Mouse (Mus musculus) ES-E14 (cell line): Measurements from ENCODE around the gene Itga11. TPM values are rescaled to one million over a fixed set of nuclear protein-coding genes. Genes with fewer than 3 reads are reported as not detected.
A peak's percentile ranks its signal among the peaks of the same experiment; 100 is the strongest.

Source experiments
- DNase-seq: peaks from one replicate; pipeline ENCODE4 v3.0.0-alpha.2; 2013; ENCODE audit warnings: low read depth, low spot score
- H3K27ac ChIP-seq: 2 replicates; pipeline ENCODE4 v1.5.1; 2012; ENCODE audit warnings: low read depth, mild to moderate bottlenecking, low read length, moderate library complexity, mixed read lengths; ENCODE audit not compliant: poor library complexity, insufficient read depth, severe bottlenecking
- H3K36me3 ChIP-seq: 2 replicates; pipeline ENCODE4 v1.6.1; 2012; ENCODE audit warnings: mild to moderate bottlenecking, low read length, moderate library complexity, mixed read lengths; ENCODE audit not compliant: control insufficient read depth, poor library complexity, insufficient read depth, severe bottlenecking
- H3K4me1 ChIP-seq, 2 experiments: fragments of 150-350 bp in 1 of 2; sonication (generic) in 1 of 2; 2 replicates each; pipeline ENCODE4 v1.6.1; 2012; ENCODE audit warnings: low read length in 2 of 2, mild to moderate bottlenecking in 1 of 2, mixed read lengths in 1 of 2; ENCODE audit not compliant: control insufficient read depth in 2 of 2, insufficient read depth in 2 of 2, poor library complexity in 1 of 2
- H3K4me3 ChIP-seq, 2 experiments: fragments of 150-350 bp in 1 of 2; sonication (generic) in 1 of 2; 2 replicates each; pipeline ENCODE4 v1.5.1; 2012; ENCODE audit warnings: low read length in 2 of 2, low read depth in 1 of 2, mild to moderate bottlenecking in 1 of 2, mixed read lengths in 1 of 2; ENCODE audit not compliant: insufficient read depth in 1 of 2, poor library complexity in 1 of 2, severe bottlenecking in 1 of 2
- H3K9ac ChIP-seq: 2 replicates; pipeline ENCODE4 v1.6.1; 2012; ENCODE audit warnings: low read depth, mild to moderate bottlenecking, low read length, mixed read lengths; ENCODE audit not compliant: poor library complexity, insufficient read depth, severe bottlenecking
- H3K9me3 ChIP-seq: fragments of 150-350 bp; sonication (generic); 2 replicates; pipeline ENCODE4 v1.6.1; 2012; ENCODE audit warnings: low read depth, mild to moderate bottlenecking, low read length; ENCODE audit not compliant: control insufficient read depth, insufficient read depth
- CHD2 ChIP-seq: IDR thresholded peaks from 2 replicates; pipeline ENCODE4 v1.6.1; 2014; ENCODE audit warnings: mild to moderate bottlenecking, low read depth, low read length, inconsistent platforms
- HCFC1 ChIP-seq: IDR thresholded peaks from 2 replicates; pipeline ENCODE4 v1.6.1; 2012; ENCODE audit warnings: low read length, inconsistent platforms, borderline replicate concordance; ENCODE audit not compliant: insufficient read depth
- MAFK ChIP-seq: IDR thresholded peaks from 2 replicates; pipeline ENCODE4 v1.6.1; 2014; ENCODE audit warnings: mild to moderate bottlenecking, low read depth, low read length, inconsistent platforms; ENCODE audit not compliant: insufficient read depth
- ZC3H11A ChIP-seq: IDR thresholded peaks from 2 replicates; pipeline ENCODE4 v1.6.1; 2012; ENCODE audit warnings: low read depth, mild to moderate bottlenecking, inconsistent platforms, low read length, borderline replicate concordance
- ZNF384 ChIP-seq: IDR thresholded peaks from 2 replicates; pipeline ENCODE4 v1.6.1; 2012; ENCODE audit warnings: low read depth, low read length, inconsistent platforms
- in situ Hi-C, 2 experiments: fragments of 600-800 bp; cut with MboI; formaldehyde crosslinking; loops; one replicate each; pipeline ENCODE4 v1.15.1; 2025; ENCODE audit warnings: low sequenced_read_pairs in 2 of 2, inconsistent platforms in 1 of 2; ENCODE audit not compliant: unreplicated experiment in 2 of 2
- total RNA-seq: library from RNA; depleted of rRNA; stranded (reverse); fragments of 300-350 nt; gene quantifications from 2 replicates; pipeline ENCODE4 v1.2.3, GENCODE M21; 2012

The Itga11 gene
- total RNA-seq, 1 experiment: 1.3 TPM

DNA sequence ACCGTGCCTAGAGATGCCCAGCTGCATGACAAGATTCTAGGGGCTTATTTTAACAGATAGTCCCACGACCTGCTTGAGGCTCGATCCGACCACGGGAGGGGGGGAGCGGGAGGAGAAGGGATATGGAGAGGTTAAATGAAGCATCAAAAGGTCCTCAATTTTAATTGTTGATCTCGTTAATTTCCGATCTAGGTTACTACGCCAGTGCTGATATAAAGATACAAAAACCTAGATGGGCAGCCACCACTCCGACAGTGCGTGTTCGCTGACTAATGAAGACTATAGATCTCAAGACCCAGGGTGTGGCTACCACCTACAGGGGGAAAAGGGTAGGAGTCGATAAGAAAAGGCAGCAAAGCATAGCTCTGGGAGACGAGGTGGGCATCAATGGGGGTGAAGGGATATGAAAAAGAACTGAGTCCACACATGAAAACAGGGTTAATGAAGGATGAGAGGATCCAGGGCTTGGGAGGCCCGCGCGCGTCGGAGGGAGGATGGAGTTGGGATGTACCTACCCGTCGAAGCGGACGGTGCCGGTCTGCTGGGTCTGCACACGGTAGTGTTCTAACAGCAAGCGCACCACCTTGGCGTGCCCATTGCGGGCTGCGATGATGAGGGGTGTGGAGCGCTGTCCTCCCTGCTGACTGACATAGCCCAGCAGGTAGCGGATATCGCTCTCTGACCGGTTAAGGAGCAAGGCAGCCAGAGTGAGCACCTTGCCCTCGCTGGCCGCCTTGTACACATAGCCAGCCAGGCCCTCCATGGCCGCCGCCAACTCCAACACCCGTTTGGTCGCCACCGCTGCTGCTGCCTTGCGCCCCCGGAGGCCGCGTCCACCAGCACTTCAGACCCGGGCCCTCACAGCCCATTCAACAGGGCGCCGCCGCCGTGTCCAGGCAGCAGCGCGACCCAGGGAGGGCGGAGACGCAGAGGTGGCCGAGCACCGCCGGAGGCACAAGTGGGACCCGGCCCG is 133.2 kb downstream of the Itga11 start:
- peaks cover 4% of the 10 kb centered on the region; the same call in 1 of the 2 replicates for H3K36me3 ChIP-seq
- peak overlapping the region; percentile 77 for H3K27ac ChIP-seq
- DNase-seq: no peak
- in situ Hi-C loops: no loop called here
- H3K4me3 ChIP-seq: peak overlapping the region; percentile 91 to 96
- peak overlapping the region; percentile 96 for H3K9ac ChIP-seq
- no peak for TF ChIP-seq ZNF384
- TF ChIP-seq MAFK: no peak
- TF ChIP-seq CHD2: no peak
- no peak for TF ChIP-seq ZC3H11A
- no peak for TF ChIP-seq HCFC1
- H3K9me3 ChIP-seq: no peaks in the 10 kb centered on the region
- peaks cover 3 to 5% of the 10 kb centered on the region in 2 experiments; a peak in 2 of 4 replicates for H3K4me1 ChIP-seq

DNA sequence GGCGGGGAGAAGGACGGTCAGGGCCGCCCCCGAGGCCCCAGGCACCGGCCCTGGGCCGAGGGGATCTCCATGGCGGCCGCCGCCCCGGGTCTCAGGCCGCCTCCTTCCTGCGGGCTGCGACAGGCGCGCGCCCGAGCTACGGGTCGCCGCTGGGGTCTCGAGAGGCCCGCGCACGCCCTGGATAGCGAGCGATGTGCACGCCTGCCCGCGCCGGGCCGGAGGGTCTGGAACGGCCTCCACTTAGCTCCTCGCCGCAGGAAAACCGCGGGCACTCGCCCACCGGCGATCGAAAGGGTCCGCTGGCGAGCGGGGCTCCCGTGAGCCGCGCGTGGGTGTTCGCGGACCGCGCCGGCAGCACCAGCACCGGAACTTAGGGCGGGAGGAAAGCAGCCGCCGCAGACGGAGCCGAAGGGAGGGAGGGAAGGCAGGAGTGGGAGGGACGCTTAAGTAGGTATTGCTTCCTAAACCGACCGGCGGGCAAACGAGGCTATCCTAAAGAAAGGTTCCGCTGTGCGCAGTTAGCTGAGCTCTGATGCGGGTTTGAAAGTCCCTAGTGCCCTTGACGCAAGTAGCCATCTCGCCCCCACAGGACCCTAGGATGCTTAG is 134.0 kb downstream of the Itga11 start, which contains the start of gene Fem1b:
TSS of gene Fem1b (minus strand) at position 419 of the 606 bp plus-strand sequence.
- H3K9ac ChIP-seq: peak within 1 kb of the TSS; percentile 96
- peak within 1 kb of the TSS; percentile 91 to 96 for H3K4me3 ChIP-seq
- no peaks in the 10 kb centered on the region for H3K9me3 ChIP-seq
- H3K4me1 ChIP-seq: peaks cover 3 to 7% of the 10 kb centered on the region in 2 experiments; a peak in 2 of 4 replicates
- TF ChIP-seq CHD2: no peak
- TF ChIP-seq HCFC1: peak; percentile 81; the same call in 1 of the 2 replicates
- H3K27ac ChIP-seq: peak within 1 kb of the TSS; percentile 77
- in situ Hi-C loops: no loop called here
- peak; percentile 93 for DNase-seq
- H3K36me3 ChIP-seq: peaks cover 4% of the 10 kb centered on the region; the same call in 1 of the 2 replicates

GRCm38 (mm10) chr9:62812216-62813049 is 134.8 kb downstream of the Itga11 start:
- in situ Hi-C loops: no loop called here
- peaks cover 4% of the 10 kb centered on the region; the same call in 1 of the 2 replicates for H3K36me3 ChIP-seq
- peak overlapping the region; percentile 91 to 96 for H3K4me3 ChIP-seq
- no peak for TF ChIP-seq CHD2
- no peak for TF ChIP-seq MAFK
- peak; percentile 87 for TF ChIP-seq ZNF384
- no peak for TF ChIP-seq HCFC1
- H3K9ac ChIP-seq: peak overlapping the region; percentile 96
- no peak for DNase-seq
- H3K9me3 ChIP-seq: no peaks in the 10 kb centered on the region
- H3K27ac ChIP-seq: peak overlapping the region; percentile 77
- H3K4me1 ChIP-seq: peaks cover 3 to 7% of the 10 kb centered on the region in 2 experiments; a peak in 2 of 4 replicates

DNA sequence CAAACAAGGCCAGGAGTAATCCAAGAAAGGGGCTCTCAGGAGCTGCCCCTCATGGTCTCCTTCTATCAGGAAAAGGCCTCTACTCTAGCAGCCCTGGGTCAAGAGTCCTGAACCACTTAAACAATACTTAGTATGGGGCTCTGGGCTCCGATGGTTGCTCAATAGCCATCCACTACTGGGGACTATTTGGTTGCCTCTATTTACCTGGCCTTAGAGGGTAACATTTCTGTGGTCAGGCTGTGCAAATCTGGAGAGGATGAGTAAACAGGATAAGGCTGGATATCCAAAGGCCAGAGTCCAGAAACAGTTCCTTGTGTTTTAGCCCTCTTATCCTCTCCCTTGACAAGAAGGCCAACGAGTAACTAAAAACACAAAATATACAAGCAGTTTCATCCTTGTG is 137.1 kb downstream of the Itga11 start:
- H3K27ac ChIP-seq: no peak overlapping the region
- no peaks in the 10 kb centered on the region for H3K9me3 ChIP-seq
- H3K4me1 ChIP-seq: peaks cover 6 to 13% of the 10 kb centered on the region in 2 experiments; a peak in 3 of 4 replicates
- H3K36me3 ChIP-seq: peaks cover 4% of the 10 kb centered on the region; the same call in 1 of the 2 replicates
- TF ChIP-seq ZNF384 (no peak), HCFC1 (no peak), CHD2 (no peak), MAFK (no peak), ZC3H11A (no peak)
- in situ Hi-C loops: no loop called here
- no peak for DNase-seq
- no peak overlapping the region for H3K4me3 ChIP-seq
- H3K9ac ChIP-seq: no peak overlapping the region
